In genomic region chr4:117496482-117497165, GRCm38 (mm10) we compare ENCODE assay signal across 8 mouse cellular contexts. TPM values are rescaled to one million over a fixed set of nuclear protein-coding genes. Genes with fewer than 3 reads are reported as not detected.
DNase-seq lines count a peak whose midpoint lies in the region; ATAC-seq and TF ChIP-seq lines count a peak whose summit lies in the region.

Gene Rnf220 (minus strand): TSS chr4:117497052.

- H3K4me1 ChIP-seq in lung, adult 2 months (ENCODE audit: control insufficient read depth, insufficient read depth, low read length), result peaks cover 17% of the 10 kb centered on the region
- peaks cover 4% of the 10 kb centered on the region; the same call in 1 of the 2 replicates for H3K4me1 ChIP-seq in hindbrain, postnatal 0 days (ENCODE audit: insufficient read depth, low read length)
- H3K4me1 ChIP-seq in stomach, embryonic 14.5 days (ENCODE audit: control insufficient read depth, insufficient read depth, low read length), result peaks cover 23% of the 10 kb centered on the region

- H3K9ac ChIP-seq in hindbrain, postnatal 0 days (replicated peaks; ENCODE audit: low read length), result peak within 1 kb of the TSS; percentile 50
- 0 out of 2 replicates have a peak within 1 kb of the TSS, but pooled peaks have one; percentile 1 for H3K9ac ChIP-seq in stomach, embryonic 14.5 days (replicated peaks; ENCODE audit: low read depth, low read length)

- H3K36me3 ChIP-seq in hindbrain, postnatal 0 days (ENCODE audit: insufficient read depth, low read length), result no peaks in the 10 kb centered on the region
- H3K36me3 ChIP-seq in stomach, embryonic 14.5 days (ENCODE audit: control insufficient read depth, insufficient read depth, low read length), result no peaks in the 10 kb centered on the region

- peak within 1 kb of the TSS; percentile 9 for H3K4me3 ChIP-seq in lung, adult 2 months (replicated peaks; ENCODE audit: extremely low read depth, low read depth, low read length)
- H3K4me3 ChIP-seq in hindbrain, postnatal 0 days (ENCODE audit: low read length), result peak within 1 kb of the TSS; percentile 44
- H3K4me3 ChIP-seq in stomach, embryonic 14.5 days (ENCODE audit: low read depth, low read length), result peak within 1 kb of the TSS; percentile 42

- 2% methylated on average over 42 of the region's 42 CpGs for WGBS in lung, adult 2 months
- 2% methylated on average over 42 of the region's 42 CpGs for WGBS in hindbrain, postnatal 0 days
- under 1% methylated on average over 42 of the region's 42 CpGs for WGBS in stomach, embryonic 14.5 days

- peak within 1 kb of the TSS; percentile 77 for H3K4me2 ChIP-seq in hindbrain, postnatal 0 days (ENCODE audit: low read depth, low read length)
- peak within 1 kb of the TSS; percentile 94 for H3K4me2 ChIP-seq in stomach, embryonic 14.5 days (replicated peaks; ENCODE audit: low read depth, low read length)

- no peak for TF ChIP-seq CTCF in lung, adult 2 months (IDR thresholded peaks at IDR 0.05; ENCODE audit: insufficient read depth, low read length)
- TF ChIP-seq CTCF in hindbrain, postnatal 0 days (IDR thresholded peaks at IDR 0.05; ENCODE audit: low read depth), result peak; percentile 19; the same call in 1 of the 2 replicates

- no peaks in the 10 kb centered on the region for H3K9me3 ChIP-seq in hindbrain, postnatal 0 days (ENCODE audit: low read length)
- no peaks in the 10 kb centered on the region for H3K9me3 ChIP-seq in stomach, embryonic 14.5 days (ENCODE audit: control insufficient read depth, low read depth, low read length)

- peak; percentile 89 for ATAC-seq in hindbrain, postnatal 0 days
- peak; percentile 35 for ATAC-seq in megakaryocyte-erythroid progenitor cell, adult 5-6 weeks (replicated peaks; ENCODE audit: low FRiP score, low TSS enrichment, poor library complexity, severe bottlenecking)
- peak; percentile 86 for ATAC-seq in stomach, embryonic 14.5 days (ENCODE audit: insufficient number of reproducible peaks, insufficient read depth, low FRiP score, low read depth)

- peaks cover 15% of the 10 kb centered on the region for H3K27me3 ChIP-seq in hindbrain, postnatal 0 days (ENCODE audit: insufficient read depth, low read length)
- peaks cover 20% of the 10 kb centered on the region for H3K27me3 ChIP-seq in stomach, embryonic 14.5 days (ENCODE audit: control insufficient read depth, insufficient read depth, low read length)

- H3K27ac ChIP-seq in hindbrain, postnatal 0 days, result peak within 1 kb of the TSS; percentile 45; the same call in 1 of the 2 replicates
- H3K27ac ChIP-seq in stomach, embryonic 14.5 days (ENCODE audit: low read length), result no peak within 1 kb of the TSS

- TF ChIP-seq POLR2A in lung, adult 2 months (IDR thresholded peaks at IDR 0.05; ENCODE audit: borderline replicate concordance, extremely low read depth, low read depth, low read length), result no peak

- DNase-seq in lung, adult 2 months, result no peak
- DNase-seq in lung, postnatal 14 days, result no peak
- peak; percentile 10 to 14 for DNase-seq in cerebellum, postnatal 36 days
- DNase-seq in gastrocnemius, postnatal 25 days, result peak; percentile 36
- peak; percentile 79 for DNase-seq in hindbrain, postnatal 0 days (ENCODE audit: low spot score)
- DNase-seq in left cerebral cortex, adult 8-10 months (ENCODE audit: low spot score in 2 of 2), result peak; percentile 36 to 62

RNA-seq across cellular contexts. Expression of gene Rnf220, which starts in this region (rescaled TPM):
- 73.8 and 108 TPM in 2 replicates for polyA plus RNA-seq in lung, adult 2 months (2012; rRNA removed)
- total RNA-seq in gastrocnemius, postnatal 25 days (2021), result 10 to 100 TPM; 48.0 to 49.1 TPM
- 119 and 156 TPM in 2 replicates for total RNA-seq in hindbrain, postnatal 0 days (2014; rRNA removed)
- polyA plus RNA-seq in hindbrain, postnatal 0 days (2015; fragmentation: Nextera tagmentation; extraction: Ambion mirVana), result 101 and 105 TPM in 2 replicates
- total RNA-seq in left cerebral cortex, adult 8-10 months (2022), result 100 to 1,000 TPM; 202 to 206 (median 204) TPM
- total RNA-seq in megakaryocyte-erythroid progenitor cell, adult 5-6 weeks (2014; fragmentation: Nextera tagmentation), result 107 and 145 TPM in 2 replicates
- total RNA-seq in megakaryocyte-erythroid progenitor cell, adult 5-6 weeks (2017), result 73.2 and 84.1 TPM in 2 replicates
- 53.1 and 54.5 TPM in 2 replicates for polyA plus RNA-seq in stomach, embryonic 14.5 days (2014; fragmentation: Nextera tagmentation; extraction: Ambion mirVana)

Comparison
In these comparisons a context has a peak if more than half of its experiments do, and no peak if none do; other contexts are left out.
1. DNase-seq: peak in cerebellum, postnatal 36 days (2 of 2), gastrocnemius, postnatal 25 days (single experiment), hindbrain, postnatal 0 days (single experiment) and left cerebral cortex, adult 8-10 months (2 of 2); none in lung, adult 2 months (single experiment) and lung, postnatal 14 days (single experiment).
2. ATAC-seq: peak in every context shown above with its lines; median percentile 89 in hindbrain, postnatal 0 days; 86 in stomach, embryonic 14.5 days; 35 in megakaryocyte-erythroid progenitor cell, adult 5-6 weeks.
3. Peak in every context shown above with its lines, with median percentiles within 50 percentile points of each other: H3K4me3 ChIP-seq.